Mouse (Mus musculus) frontal cortex, postnatal 14 days (tissue): ENCODE data around the gene Cfb.
"Not testable (repeated sequence)": the region's sequence is repeated elsewhere in the genome, so short reads cannot be mapped to it uniquely, and the experiment has no call there.

Experiments
- DNase-seq, 2 experiments: peaks; one replicate each; pipeline ENCODE4 v3.0.0; 2022; ENCODE audit warnings: low spot score in 2 of 2

The Cfb gene

DNA sequence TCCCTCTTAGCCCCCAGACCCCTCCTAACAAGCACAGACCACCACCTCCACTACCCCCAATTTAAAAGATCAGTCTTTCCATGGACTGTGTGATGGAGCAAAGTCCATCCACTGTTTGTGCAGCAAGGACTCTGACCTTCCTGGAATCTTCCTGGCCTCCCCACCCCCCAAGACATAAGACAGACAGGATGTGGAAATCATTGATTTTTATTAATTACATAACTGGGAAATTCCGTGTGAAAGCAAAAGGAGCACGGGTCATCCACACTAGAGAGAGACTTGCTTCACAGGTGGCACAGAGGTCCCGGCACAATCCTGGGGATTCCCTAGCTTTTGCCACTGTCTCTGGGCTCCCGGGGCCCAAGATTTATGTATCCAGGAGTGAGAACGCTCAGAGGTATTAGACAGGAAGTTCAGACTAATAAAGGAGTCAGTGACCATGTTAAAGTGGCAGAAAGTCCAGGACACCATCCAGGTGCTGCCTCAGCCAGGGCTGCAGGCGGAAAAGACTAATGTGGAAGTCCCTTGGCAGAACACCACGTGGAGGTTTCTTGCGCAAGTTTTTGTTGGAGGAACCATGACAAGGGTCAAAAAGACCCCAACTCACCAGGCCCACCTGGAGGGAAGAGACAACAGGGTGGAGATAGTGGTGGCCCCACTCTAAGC is at the start of gene Cfb:
Gene Cfb, minus strand, starts transcription at position 103 of the 666 bp plus-strand sequence.
- DNase-seq = no peak

DNA sequence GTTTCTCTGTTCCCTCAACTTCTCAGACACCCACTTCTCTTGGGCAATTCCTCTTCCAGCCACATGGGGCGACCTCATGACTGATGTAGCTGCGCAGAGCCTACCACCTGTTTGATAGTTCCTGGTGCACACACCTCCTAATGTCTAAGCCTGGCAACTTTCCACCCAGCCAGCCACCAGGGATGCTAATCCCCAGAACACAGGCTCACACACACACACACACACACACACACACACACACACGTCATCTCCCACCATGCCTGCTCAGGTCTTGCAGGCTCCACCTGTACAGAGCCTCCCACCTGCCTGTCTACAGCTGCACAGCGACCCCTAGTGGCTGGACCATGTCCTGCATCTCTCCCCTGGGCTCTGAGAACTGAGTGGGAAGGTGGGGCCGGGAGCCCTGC is 49.6 kb upstream of the Cfb start:
- no peak for DNase-seq

DNA sequence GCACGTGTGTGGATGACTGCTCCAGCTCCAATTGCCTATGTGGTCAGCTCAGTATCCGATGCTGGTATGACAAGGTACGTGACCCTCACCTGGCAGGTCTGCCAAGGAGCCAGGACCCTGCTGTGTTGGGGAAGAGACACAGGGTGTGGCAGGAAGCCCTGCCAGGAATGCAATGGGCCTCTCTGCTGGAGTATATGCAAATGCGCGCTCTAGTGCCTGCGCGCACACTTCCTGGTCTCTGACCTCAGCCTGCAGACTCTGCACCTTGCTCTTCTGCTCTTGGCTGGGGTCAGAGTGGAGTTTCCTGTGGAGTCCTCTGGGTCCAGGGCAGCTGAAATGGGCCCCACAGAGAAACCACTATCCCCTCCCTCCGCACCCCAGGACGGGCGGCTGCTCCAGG is 48.7 kb upstream of the Cfb start:
- DNase-seq = no peak

DNA sequence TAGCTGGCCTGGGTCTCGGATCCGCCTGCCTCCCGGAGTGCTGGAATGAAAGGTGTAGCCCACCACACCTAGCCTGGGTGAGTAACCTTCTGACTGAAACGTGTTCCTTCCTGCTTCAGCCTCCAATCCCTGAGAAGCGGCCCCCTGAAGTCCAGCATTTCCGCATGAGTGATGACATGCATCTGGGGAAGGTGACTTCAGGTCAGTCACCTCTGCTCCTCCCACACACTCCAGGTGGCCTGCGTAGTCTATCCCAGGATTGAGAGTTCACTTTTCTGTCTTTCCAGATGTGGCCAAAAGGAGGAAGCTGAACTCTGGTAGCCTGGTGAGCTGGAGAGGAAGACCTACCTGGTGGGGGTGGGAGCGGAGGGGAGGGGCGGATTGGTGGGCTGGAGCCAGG is 40.6 kb upstream of the Cfb start:
- no peak for DNase-seq

DNA sequence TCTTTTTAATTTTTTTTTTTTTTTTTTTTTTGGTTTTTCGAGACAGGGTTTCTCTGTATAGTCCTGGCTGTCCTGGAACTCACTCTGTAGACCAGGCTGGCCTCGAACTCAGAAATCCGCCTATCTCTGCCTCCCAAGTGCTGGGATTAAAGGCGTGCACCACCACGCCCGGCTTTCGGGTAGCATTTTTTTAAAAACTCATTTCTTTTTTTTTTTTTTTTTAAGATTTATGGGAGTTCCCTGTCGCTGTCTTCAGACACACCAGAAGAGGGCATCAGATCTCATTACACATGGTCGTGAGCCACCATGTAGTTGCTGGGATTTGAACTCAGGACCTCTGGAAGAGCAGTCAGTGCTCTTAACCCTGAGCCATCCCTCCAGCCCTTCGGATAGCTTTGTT is 39.6 kb upstream of the Cfb start:
- DNase-seq = not testable (repeated sequence)

DNA sequence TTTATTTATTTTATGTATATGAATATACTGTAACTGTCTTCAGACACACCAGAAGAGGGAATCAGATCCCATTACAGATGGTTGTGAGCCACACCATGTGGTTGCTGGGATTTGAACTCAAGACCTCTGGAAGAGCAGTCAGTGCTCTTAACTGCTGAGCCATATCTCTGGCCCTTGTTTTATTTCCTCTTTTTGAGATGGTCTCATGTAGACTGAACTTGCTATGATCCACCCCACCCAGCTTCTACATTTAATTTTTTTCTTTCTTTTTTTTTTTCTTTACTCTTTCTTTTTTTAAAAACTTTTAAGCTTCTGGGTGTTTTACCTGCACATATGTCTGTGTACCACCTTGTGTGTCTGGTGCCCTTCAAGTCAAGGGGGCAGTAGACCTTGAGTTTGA is 38.5 kb upstream of the Cfb start:
- DNase-seq = not testable (repeated sequence)

DNA sequence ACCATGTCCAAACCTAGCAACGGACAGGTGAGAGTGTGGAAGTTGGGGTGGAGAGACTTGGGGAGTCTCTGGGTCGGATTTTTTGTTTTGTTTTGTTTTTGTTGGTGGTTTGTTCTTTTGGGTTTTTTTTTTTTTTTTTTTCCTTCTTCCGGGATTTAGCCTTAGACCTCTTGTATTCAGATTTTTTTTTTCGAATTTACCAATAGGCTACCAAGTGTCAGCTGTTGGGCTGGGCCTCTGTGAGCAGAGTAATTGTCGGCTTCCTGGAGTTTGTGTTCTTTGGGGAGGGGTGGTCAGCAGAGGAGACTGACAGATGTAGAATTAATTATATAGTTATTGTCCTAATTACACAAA is 37.5 kb upstream of the Cfb start:
- DNase-seq = no peak

DNA sequence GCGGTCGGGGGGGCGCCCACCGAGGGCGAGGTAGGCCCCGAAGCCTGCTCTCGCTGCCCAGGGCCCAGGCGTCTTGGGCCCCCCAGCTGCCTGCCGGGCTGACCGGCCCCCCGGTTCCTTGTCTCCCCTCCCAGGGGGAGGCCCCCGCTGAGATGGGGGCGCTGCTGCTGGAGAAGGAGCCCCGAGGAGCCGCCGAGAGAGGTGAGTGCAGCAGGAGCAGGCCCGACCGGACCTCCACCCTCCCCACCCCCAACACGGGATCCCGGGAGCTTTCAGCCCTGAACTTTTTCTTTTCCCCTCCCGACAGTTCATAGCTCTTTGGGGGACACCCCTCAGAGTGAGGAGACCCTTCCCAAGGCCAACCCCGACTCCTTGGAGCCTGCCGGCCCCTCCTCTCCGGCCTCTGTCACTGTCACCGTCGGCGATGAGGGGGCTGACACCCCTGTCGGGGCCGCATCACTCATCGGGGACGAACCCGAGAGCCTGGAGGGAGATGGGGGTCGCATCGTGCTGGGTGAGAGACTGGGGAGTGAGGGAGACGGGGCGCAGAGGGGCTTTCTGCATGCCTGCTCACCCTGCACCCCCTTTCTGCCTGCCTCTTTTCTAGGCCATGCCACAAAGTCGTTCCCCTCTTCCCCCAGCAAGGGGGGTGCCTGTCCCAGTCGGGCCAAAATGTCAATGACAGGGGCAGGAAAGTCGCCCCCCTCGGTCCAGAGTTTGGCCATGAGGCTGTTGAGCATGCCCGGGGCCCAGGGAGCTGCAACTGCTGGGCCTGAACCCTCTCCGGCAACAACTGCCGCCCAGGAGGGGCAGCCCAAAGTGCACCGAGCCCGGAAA is 37.0 kb upstream of the Cfb start:
- peak in 1 of 2 experiments; percentile 31 for DNase-seq

DNA sequence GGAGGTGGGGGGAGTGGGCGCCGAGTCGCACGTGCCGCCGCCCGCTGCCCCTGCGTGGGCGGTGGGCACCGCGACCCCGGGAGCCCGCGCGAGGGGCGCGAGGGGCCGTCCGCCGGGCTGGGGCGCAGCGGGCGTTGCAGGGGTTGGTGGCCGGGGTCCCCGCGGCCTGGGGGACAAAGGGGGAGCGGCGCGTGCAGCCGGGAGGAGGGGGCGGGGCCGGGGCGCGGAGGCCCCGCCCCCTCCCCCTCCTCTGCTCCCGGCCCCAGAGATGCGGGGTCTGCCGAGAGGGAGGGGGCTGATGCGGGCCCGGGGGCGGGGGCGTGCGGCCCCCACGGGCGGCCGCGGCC is 36.4 kb upstream of the Cfb start:
- no peak for DNase-seq

DNA sequence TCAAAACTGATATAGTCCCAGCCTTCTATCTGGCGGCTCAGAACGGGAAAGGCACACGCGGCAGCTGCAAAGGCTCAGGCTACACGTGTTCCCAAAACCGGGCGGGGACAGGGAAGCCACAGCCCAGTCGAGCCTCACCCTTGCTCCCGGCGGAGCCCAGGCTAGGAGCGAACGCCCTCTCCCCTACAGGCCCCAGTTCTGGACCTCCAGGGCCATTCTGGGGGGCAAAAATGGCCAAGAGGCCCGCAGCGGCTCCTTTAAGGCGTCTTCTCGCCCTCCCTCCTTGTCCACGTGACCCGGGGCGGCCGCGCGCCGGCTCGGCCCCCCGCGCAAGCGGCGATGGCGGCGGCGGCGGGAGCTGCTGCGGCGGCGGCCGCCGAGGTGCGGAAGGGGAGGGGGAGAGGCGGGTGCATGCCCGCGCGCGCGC is 35.9 kb upstream of the Cfb start, which contains the start of the genes C2 and Ehmt2:
Gene C2, minus strand, starts transcription at position 106 of the 427 bp plus-strand sequence.
Gene Ehmt2, plus strand, starts transcription at position 310 of the 427 bp plus-strand sequence.
- peak; percentile 69 to 73 for DNase-seq

DNA sequence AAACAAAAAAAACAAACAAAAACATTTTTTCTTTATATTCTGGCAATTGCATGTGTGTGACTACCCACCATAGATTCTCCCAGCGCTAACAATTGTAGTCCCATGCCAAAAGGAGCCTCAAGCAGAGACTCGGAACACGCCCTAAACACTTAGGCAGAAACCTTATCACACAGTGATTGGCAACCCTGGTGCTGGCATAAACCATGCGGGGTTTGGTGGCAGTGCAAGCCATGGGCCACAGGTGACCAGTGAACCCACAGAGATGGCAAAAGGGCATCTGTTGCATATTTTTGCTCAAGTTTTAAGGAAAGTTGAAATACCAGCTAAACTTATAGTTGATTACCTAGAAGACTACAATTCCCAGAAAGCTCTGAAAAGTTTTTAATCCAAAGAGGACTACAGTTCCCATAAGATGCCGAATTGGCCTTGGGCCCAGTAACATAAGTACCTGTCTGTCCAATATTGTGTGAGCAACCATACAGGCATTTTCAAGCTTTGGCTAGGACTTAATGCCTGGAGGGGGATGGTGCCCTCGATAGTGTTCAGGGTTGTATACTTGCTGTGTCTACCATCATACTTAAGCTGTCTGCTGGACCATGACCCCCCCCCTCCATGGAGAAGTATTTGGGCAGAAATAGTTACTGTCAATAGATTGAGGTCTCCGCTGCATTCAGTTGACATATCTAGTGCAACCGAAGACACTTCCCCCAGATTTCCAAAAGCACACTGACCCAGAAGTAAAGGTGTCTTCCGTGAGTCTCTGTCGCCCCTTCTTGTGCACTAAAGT is 35.2 kb upstream of the Cfb start:
- peak in 1 of 2 experiments; percentile 31 for DNase-seq

DNA sequence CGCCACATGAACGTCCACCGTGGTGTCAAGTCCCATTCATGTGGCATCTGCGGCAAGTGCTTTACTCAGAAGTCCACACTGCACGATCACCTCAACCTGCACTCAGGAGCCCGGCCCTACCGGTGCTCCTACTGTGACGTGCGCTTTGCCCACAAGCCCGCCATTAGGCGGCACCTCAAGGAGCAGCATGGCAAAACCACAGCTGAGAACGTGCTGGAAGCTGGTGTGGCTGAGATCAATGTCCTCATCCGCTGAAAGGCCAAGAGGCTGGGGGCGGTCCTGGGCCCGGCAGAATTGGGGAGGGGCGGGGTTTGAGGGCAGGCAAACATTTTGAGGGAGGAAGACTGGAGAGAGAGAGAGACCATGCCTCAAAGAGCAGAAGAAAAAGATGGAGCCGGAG is 34.0 kb upstream of the Cfb start:
- DNase-seq = no peak

DNA sequence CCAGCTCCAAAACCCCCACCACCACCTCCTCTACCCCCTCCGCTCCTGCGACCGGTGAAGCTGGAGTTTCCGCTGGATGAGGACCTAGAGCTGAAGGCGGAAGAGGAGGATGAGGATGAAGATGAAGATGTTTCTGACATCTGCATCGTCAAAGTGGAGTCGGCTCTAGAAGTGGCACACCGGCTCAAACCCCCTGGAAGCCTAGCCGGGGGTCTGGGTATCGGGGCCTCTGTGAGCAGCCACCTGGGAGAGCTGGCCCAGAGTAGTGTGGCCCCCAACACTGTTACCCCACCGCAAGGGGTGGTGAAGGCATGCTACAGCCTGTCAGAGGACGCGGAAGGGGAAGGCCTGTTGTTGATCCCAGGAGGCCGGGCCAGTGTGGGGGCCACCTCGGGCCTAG is 33.4 kb upstream of the Cfb start:
- no peak for DNase-seq

DNA sequence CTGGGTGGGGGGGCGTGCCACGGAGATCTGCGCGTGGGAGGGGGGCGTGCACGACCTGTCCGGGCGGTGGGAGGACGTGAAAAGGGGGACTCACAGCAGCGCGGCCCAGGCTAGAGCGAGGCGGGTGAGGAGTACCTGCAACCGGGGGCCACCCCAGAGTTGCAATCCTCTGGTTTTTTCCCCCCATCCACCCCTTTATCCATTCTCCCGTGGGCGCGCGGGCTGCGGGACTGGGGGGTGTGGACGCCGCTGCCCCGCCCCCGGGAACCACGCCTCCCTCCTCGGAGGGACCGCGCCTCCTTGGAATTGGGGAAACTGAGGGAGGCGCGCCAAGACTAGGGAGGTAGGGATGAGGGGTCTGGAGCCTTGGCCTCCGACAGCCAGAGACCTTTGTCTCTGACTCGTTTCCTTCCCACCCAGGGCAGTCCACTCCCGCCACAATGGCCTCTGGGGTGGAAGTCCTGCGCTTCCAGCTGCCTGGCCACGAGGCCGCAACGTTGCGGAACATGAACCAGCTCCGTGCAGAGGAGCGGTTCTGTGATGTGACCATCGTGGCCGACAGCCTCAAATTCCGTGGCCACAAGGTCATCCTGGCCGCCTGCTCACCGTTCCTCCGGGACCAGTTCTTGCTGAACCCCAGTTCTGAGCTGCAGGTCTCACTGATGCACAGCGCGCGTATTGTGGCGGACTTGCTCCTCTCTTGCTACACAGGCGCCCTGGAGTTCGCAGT is 32.6 kb upstream of the Cfb start:
- peak in 1 of 2 experiments; percentile 29 for DNase-seq

DNA sequence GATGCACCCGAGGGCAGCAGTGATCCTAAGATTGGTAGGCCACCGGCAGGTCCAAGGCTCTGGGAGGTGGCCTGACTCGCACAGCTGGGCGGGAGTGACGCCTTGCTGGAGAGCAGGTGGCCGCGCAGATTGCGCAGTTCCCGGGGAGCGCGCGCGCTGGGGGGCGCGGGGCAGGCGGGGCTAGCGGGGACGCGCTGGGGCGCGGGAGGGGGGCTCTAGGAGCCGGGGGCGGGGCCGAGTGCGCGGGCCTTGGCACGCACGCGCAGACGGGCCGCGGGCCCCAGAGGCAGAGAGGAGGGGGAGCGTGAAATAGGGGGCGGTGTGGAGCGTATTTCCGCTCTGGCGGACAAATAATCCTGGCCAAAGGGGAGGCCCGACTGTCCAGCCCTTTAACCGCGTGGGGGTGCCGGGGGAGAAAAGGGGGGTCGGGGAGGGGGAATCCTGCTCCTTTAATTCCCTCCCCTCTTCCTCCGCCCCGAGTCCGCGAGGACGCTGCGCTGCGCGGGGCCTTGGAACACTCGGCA is 31.8 kb upstream of the Cfb start:
- peak; percentile 87 for DNase-seq

DNA sequence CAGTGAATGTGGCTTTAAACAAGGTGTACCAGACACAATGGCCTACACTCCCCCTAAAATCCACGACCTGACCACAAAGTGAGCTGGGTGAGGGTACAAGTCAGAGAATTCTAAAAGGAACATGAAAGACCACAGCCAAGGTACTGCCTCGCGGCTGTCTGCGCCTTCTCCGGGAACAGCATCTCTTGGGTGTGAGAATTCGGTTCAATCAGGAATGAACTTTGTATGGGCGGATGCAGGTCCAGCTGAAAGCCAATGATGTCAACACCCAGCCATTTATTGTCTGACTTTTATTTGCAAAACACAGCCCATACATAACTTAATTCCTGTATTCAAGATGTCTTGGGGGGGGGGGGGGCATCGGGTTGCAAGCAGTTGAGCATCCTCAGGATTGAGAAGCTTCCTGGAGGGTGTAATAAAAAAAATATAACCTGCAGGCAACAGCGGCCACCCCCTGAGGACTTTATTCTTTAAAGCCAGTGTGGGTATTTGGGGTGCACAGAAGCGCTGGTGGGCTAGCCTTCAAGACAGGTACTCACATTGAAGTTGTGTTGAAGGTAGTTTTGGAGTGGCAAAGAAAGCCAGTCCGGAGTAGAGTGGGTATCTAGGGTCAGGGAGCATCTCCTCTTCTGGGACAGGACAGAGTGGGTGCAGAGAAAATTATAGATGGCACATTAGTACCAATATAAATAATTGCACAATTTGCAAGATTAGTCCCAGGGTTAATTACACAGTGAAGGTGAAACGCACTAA is 30.9 kb upstream of the Cfb start:
- no peak for DNase-seq

DNA sequence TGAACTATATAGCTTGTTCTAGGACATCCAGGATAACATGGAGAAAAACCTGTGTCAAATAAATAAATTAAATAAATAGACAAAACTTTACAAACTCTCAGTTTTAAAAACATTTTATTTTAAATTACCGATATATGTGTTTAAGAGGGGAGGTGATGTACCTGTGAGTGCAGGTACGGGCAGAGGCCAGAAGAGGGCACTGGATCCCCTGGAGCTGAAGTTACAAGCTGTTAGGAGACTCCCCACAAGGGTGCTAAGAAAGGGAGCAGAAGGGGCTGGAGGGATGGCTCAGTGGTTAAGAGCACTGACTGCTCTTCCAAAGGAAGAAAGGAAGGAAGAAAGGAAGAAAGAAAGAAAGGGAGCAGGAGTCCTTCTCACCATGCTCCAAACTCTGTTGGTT is 29.1 kb upstream of the Cfb start:
- DNase-seq = no peak

DNA sequence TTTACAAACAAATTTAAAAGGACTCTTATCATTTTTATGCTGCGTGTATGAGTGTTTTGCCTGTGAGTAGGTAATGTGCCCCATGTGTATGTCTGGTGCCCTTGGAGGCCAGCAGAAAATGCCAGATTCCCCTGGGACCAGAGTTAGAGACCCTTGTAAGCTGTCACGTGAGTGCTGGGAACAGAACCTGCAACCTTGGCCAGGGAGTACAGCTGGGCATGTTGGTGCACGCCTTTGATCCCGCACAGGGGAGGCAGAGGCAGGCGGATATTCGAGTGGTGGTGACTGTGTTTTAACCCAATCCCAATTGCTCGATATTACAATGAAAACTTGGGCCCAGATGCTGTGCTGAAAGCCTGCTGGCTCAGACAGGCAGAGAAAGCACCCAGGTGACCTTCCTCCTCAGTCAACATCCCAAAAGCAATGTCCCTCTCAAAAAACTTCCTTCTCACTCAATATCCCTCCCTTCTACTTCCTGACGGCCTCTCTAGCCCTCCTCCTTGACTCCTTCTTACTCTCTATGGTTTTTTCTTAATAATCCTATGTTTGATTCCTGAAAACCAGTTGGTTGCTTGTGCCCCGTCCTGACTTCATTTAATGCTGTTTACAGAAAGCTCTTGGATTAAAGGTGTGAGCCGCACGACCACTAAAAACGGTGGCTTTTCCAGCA is 27.9 kb upstream of the Cfb start:
- no peak for DNase-seq

DNA sequence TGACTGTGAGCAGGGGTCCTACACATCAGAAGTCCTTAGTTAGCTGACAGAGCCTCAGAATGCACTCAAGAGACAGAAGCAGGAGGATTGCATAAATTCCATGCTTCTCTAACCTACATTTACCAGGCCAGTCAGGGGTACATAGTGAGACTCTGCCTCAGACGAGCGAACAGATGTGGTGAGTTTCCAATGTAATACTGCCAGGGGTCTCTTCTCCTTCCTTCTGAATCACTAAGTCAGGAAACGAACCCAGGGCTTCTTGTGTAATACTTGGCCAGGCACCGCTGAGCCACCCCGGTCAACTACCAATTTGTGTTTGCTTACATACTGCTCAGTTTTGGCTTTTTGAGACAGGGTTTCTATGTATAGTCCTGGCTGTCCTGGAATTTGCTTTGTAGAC is 25.6 kb upstream of the Cfb start:
- DNase-seq = no peak

DNA sequence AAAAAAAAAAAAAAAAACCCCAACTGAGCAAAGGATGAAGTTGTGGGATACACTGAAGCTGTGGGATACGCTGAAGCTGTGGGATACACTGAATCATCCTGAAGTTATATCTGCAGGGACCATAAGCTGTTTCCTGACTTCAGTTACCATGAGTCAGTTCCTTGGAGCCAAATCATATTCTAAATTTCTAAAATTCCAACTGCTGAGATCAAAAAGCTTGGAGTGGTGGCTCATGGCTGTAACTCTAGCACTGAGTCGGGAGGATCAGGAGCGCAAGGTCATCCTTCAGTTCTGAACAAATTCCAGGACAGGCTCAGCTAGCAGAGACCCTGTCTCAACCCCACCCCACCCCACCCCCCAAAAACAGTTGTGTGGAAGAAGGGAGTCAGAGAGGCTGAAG is 23.3 kb upstream of the Cfb start:
- DNase-seq = no peak
